Mouse (Mus musculus) midbrain, embryonic 16.5 days (tissue): ENCODE measurements around the gene Rassf2. TPM values are rescaled to one million over a fixed set of nuclear protein-coding genes. Genes with fewer than 3 reads are reported as not detected.

Experiments
- ATAC-seq: fragments of 200-750 bp; cut with Nextera tagmentation; 2 replicates; pipeline ENCODE4 v1.8.0; 2017; ENCODE audit warnings: moderate TSS enrichment
- H3K27ac ChIP-seq: fragments of 300-500 bp; sonication (generic); 2 replicates; pipeline ENCODE4 v1.5.1; 2014; ENCODE audit warnings: mild to moderate bottlenecking, low read length, mixed read lengths
- H3K27me3 ChIP-seq: fragments of 300-500 bp; sonication (generic); 2 replicates; pipeline ENCODE4 v1.6.1; 2014; ENCODE audit warnings: low read depth, low read length, mixed read lengths; ENCODE audit not compliant: control insufficient read depth, insufficient read depth
- H3K36me3 ChIP-seq: fragments of 300-500 bp; sonication (generic); 2 replicates; pipeline ENCODE4 v1.6.1; 2014; ENCODE audit warnings: mild to moderate bottlenecking, low read length, moderate library complexity, mixed read lengths; ENCODE audit not compliant: control insufficient read depth, insufficient read depth
- H3K4me1 ChIP-seq: fragments of 300-500 bp; sonication (generic); 2 replicates; pipeline ENCODE4 v1.6.1; 2014; ENCODE audit warnings: mild to moderate bottlenecking, low read length, mixed read lengths; ENCODE audit not compliant: control insufficient read depth, insufficient read depth
- H3K4me2 ChIP-seq: fragments of 300-500 bp; sonication (generic); 2 replicates; pipeline ENCODE4 v1.6.1; 2014; ENCODE audit warnings: mild to moderate bottlenecking, low read length, mixed read lengths
- H3K4me3 ChIP-seq: fragments of 300-500 bp; sonication (generic); 2 replicates; pipeline ENCODE4 v1.5.1; 2014; ENCODE audit warnings: low read depth, mild to moderate bottlenecking, low read length, moderate library complexity, mixed read lengths
- H3K9ac ChIP-seq: fragments of 300-500 bp; sonication (generic); 2 replicates; pipeline ENCODE4 v1.6.1; 2014; ENCODE audit warnings: low read depth, low read length, mixed read lengths
- H3K9me3 ChIP-seq: fragments of 300-500 bp; sonication (generic); replicated peaks from 2 replicates; pipeline ENCODE4 v1.6.1; 2014; ENCODE audit warnings: mild to moderate bottlenecking, low read length, mixed read lengths; ENCODE audit not compliant: control insufficient read depth, poor library complexity, severe bottlenecking
- WGBS: fragments of 180-500 bp; shearing (Covaris S2); extraction: QIAGEN DNeasy Blood & Tissue Kit; methylation state at CpG from one replicate; pipeline ENCODE4 v1.1.7; 2014; 5-methylcytosine and 5-hydroxymethylcytosine counted together
- polyA plus RNA-seq: library from polyadenylated mRNA; unstranded; fragments of >200 nt; fragmentation: Nextera tagmentation; extraction: Ambion mirVana; gene quantifications from 2 replicates; pipeline ENCODE4 v1.2.1, GENCODE M21; 2015

The Rassf2 gene
- polyA plus RNA-seq, 1 experiment from 2014 or later = 28.9 TPM

GRCm38 (mm10) chr2:132043101-132043621 lies 13.1 kb upstream of the Rassf2 start:
- peak; percentile 76 for ATAC-seq

GRCm38 (mm10) chr2:132039894-132040293 lies 9.8 kb upstream of the Rassf2 start:
- no peaks in the 10 kb centered on the region; the same call in 1 of the 2 replicates for H3K4me1 ChIP-seq
- no peak overlapping the region for H3K4me2 ChIP-seq
- no peaks in the 10 kb centered on the region for H3K36me3 ChIP-seq
- H3K27ac ChIP-seq = no peak overlapping the region
- WGBS = 68% methylated on average over 7 of the region's 7 CpGs
- no peak overlapping the region for H3K4me3 ChIP-seq
- H3K9ac ChIP-seq = no peak overlapping the region
- ATAC-seq = no peak
- H3K9me3 ChIP-seq = no peaks in the 10 kb centered on the region
- no peaks in the 10 kb centered on the region for H3K27me3 ChIP-seq

More at GRCm38 (mm10) chr2:132043101-132043621, 13.1 kb upstream of the Rassf2 start:
- Histone ChIP-seq H3K4me2 (no peak overlapping the region), H3K36me3 (no peaks in the 10 kb centered on the region), H3K9ac (no peak overlapping the region), H3K4me3 (no peak overlapping the region), H3K27ac (no peak overlapping the region), H3K27me3 (no peaks in the 10 kb centered on the region), H3K9me3 (no peaks in the 10 kb centered on the region), H3K4me1 (no peaks in the 10 kb centered on the region; the same call in 1 of the 2 replicates)
- 33% methylated on average over 13 of the region's 13 CpGs for WGBS

- H3K4me3 ChIP-seq = no peak overlapping the region
- no peak overlapping the region for H3K9ac ChIP-seq
- 82% methylated on average over 5 of the region's 5 CpGs for WGBS
- no peaks in the 10 kb centered on the region for H3K36me3 ChIP-seq
- H3K4me2 ChIP-seq = no peak overlapping the region
- H3K27me3 ChIP-seq = no peaks in the 10 kb centered on the region
- ATAC-seq = no peak
- H3K9me3 ChIP-seq = no peaks in the 10 kb centered on the region
- no peak overlapping the region for H3K27ac ChIP-seq
- H3K4me1 ChIP-seq = peaks cover 3% of the 10 kb centered on the region
Measured at GRCm38 (mm10) chr2:132036326-132036725, 6.3 kb upstream of the Rassf2 start.

- no peaks in the 10 kb centered on the region for H3K9me3 ChIP-seq
- no peak for ATAC-seq
Measured at GRCm38 (mm10) chr2:132035470-132035835, 5.4 kb upstream of the Rassf2 start.

GRCm38 (mm10) chr2:132034590-132035469 lies 4.8 kb upstream of the Rassf2 start:
- H3K27ac ChIP-seq = no peak overlapping the region
- H3K4me2 ChIP-seq = no peak overlapping the region
- no peak overlapping the region for H3K4me3 ChIP-seq
- H3K27me3 ChIP-seq = no peaks in the 10 kb centered on the region
- ATAC-seq = no peak
- peaks cover 13% of the 10 kb centered on the region for H3K4me1 ChIP-seq
- no peaks in the 10 kb centered on the region for H3K9me3 ChIP-seq
- H3K36me3 ChIP-seq = no peaks in the 10 kb centered on the region
- H3K9ac ChIP-seq = no peak overlapping the region
- WGBS = 57% methylated on average over 4 of the region's 4 CpGs

More at GRCm38 (mm10) chr2:132035470-132035835, 5.4 kb upstream of the Rassf2 start:
- 56% methylated on average over 11 of the region's 11 CpGs for WGBS
- peaks cover 12% of the 10 kb centered on the region for H3K4me1 ChIP-seq
- no peak overlapping the region for H3K4me3 ChIP-seq
- no peaks in the 10 kb centered on the region for H3K36me3 ChIP-seq
- no peak overlapping the region for H3K4me2 ChIP-seq
- no peaks in the 10 kb centered on the region for H3K27me3 ChIP-seq
- H3K9ac ChIP-seq = no peak overlapping the region
- H3K27ac ChIP-seq = no peak overlapping the region

GRCm38 (mm10) chr2:132031364-132032095 lies 1.5 kb upstream of the Rassf2 start:
- peaks cover 22% of the 10 kb centered on the region for H3K4me1 ChIP-seq
- H3K4me3 ChIP-seq = peak overlapping the region; percentile 53; the same call in 1 of the 2 replicates
- no peaks in the 10 kb centered on the region for H3K27me3 ChIP-seq
- H3K9me3 ChIP-seq = no peaks in the 10 kb centered on the region
- peak overlapping the region; percentile 87 for H3K4me2 ChIP-seq
- no peak for ATAC-seq
- 61% methylated on average over 11 of the region's 11 CpGs for WGBS
- H3K27ac ChIP-seq = peak overlapping the region; percentile 88
- no peaks in the 10 kb centered on the region for H3K36me3 ChIP-seq
- peak overlapping the region; percentile 79; the same call in 1 of the 2 replicates for H3K9ac ChIP-seq

- peak overlapping the region; percentile 87 for H3K4me2 ChIP-seq
- H3K4me3 ChIP-seq = peak overlapping the region; percentile 53
- H3K9me3 ChIP-seq = no peaks in the 10 kb centered on the region
- peak overlapping the region; percentile 79 for H3K9ac ChIP-seq
- peak overlapping the region; percentile 88 for H3K27ac ChIP-seq
- H3K36me3 ChIP-seq = no peaks in the 10 kb centered on the region
- no peaks in the 10 kb centered on the region for H3K27me3 ChIP-seq
- peaks cover 22% of the 10 kb centered on the region for H3K4me1 ChIP-seq
- no peak; the same call in 1 of the 2 replicates for ATAC-seq
- WGBS = 4% methylated on average over 23 of the region's 23 CpGs
Measured at GRCm38 (mm10) chr2:132030418-132031363, 633 bp upstream of the Rassf2 start.

GRCm38 (mm10) chr2:132028894-132029605 lies 1.0 kb downstream of the Rassf2 start:
- Histone ChIP-seq H3K27me3 (no peaks in the 10 kb centered on the region), H3K9ac (peak overlapping the region; percentile 79), H3K4me1 (peaks cover 22% of the 10 kb centered on the region), H3K36me3 (no peaks in the 10 kb centered on the region), H3K4me3 (peak overlapping the region; percentile 53), H3K4me2 (peak overlapping the region; percentile 87), H3K27ac (peak overlapping the region; percentile 88), H3K9me3 (no peaks in the 10 kb centered on the region)
- WGBS = under 1% methylated on average over 36 of the region's 36 CpGs
- ATAC-seq = peak; percentile 43
